Mouse (Mus musculus) spleen, adult 2 months (tissue): ENCODE data around the gene Mpdu1. TPM values are rescaled to one million over a fixed set of nuclear protein-coding genes. Genes with fewer than 3 reads are reported as not detected.
"Not testable (repeated sequence)": the region's sequence is repeated elsewhere in the genome, so short reads cannot be mapped to it uniquely, and the experiment has no call there.

Experiments
- DNase-seq, 2 experiments: peaks; one replicate each; pipeline versions ENCODE4 v3.0.0 to v3.0.0-alpha.2; 2012 to 2021; ENCODE audit warnings: low spot score in 2 of 2, low read depth in 1 of 2
- H3K27ac ChIP-seq: fragments of 200-500 bp; 2 replicates; pipeline ENCODE4 v1.5.1; 2012; ENCODE audit warnings: low read length, inconsistent platforms; ENCODE audit not compliant: insufficient read depth
- H3K27me3 ChIP-seq: fragments of 200-500 bp; 2 replicates; pipeline ENCODE4 v1.6.1; 2012; ENCODE audit warnings: mild to moderate bottlenecking, moderate library complexity, low read length, inconsistent platforms; ENCODE audit not compliant: control insufficient read depth, insufficient read depth
- H3K36me3 ChIP-seq: fragments of 200-500 bp; 2 replicates; pipeline ENCODE4 v1.6.1; 2012; ENCODE audit warnings: mild to moderate bottlenecking, low read length, inconsistent platforms; ENCODE audit not compliant: control insufficient read depth, insufficient read depth
- H3K4me1 ChIP-seq: fragments of 200-500 bp; 2 replicates; pipeline ENCODE4 v1.6.1; 2011; ENCODE audit warnings: inconsistent platforms; ENCODE audit not compliant: control insufficient read depth, insufficient read depth, insufficient read length
- H3K4me3 ChIP-seq: fragments of 200-500 bp; 2 replicates; pipeline ENCODE4 v1.5.1; 2011; ENCODE audit warnings: mild to moderate bottlenecking, inconsistent platforms; ENCODE audit not compliant: insufficient read depth, insufficient read length; ENCODE audit errors: extremely low read depth
- CTCF ChIP-seq: fragments of 200-500 bp; IDR thresholded peaks from 2 replicates; pipeline ENCODE4 v1.5.1; 2011; ENCODE audit warnings: mild to moderate bottlenecking, inconsistent platforms; ENCODE audit not compliant: insufficient read depth, insufficient read length, insufficient replicate concordance; ENCODE audit errors: extremely low read depth
- POLR2A ChIP-seq: fragments of 200-500 bp; IDR thresholded peaks from 2 replicates; pipeline ENCODE4 v1.6.1; 2011; ENCODE audit warnings: low read depth, low read length, inconsistent platforms
- WGBS: fragments of 180-500 bp; shearing (Covaris S2); methylation state at CpG from one replicate; pipeline ENCODE4 v1.1.7; 2018; 5-methylcytosine and 5-hydroxymethylcytosine counted together
- polyA plus RNA-seq: library from polyadenylated mRNA; depleted of rRNA; stranded (reverse); fragments of >200 nt; gene quantifications from 2 replicates; pipeline ENCODE4 v1.2.3, GENCODE M21; 2012

Gene Mpdu1
- polyA plus RNA-seq, 1 experiment: 63.6 TPM

DNA sequence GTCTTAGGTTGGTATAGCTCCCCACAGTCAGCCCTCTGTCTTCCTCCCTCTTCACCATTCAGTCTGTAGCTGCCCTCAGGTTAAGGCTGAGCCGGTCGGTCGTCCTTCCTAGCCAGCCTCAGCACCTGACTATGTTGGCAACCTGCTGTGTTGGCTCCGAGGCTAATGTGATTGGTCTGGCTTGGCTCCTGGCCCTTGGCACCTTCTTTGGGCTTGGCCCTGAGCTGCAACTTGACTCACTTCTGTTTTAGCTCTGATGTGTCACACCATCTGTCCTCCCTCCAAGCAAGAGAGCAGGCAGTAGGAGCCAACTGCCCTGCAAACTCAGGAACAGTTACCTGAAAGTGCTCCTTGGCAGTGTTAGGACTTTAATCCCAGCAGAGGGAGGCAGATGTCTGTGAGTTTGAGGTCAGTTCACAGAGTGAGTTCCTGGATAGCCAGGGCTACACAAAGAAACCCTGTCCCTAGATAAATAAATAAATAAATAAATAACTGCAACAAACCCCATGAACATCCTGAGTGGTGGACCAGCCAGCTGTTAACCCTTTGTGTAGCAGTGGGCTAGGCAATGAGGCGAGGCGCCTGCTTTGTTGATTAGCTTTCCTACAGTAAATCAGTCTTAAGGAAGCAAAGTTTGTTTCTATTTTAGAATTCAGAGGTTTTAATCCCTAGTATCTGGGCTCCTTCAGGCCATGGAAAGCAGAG lies 44.5 kb upstream of the Mpdu1 start:
- Histone ChIP-seq H3K4me1 (no peaks in the 10 kb centered on the region), H3K4me3 (no peak overlapping the region), H3K27ac (0 out of 2 replicates have a peak overlapping the region, but pooled peaks have one; percentile 12), H3K36me3 (no peaks in the 10 kb centered on the region), H3K27me3 (no peaks in the 10 kb centered on the region)
- TF ChIP-seq POLR2A (no peak), CTCF (no peak)
- WGBS: 79% methylated on average over 6 of the region's 6 CpGs
- no peak for DNase-seq

DNA sequence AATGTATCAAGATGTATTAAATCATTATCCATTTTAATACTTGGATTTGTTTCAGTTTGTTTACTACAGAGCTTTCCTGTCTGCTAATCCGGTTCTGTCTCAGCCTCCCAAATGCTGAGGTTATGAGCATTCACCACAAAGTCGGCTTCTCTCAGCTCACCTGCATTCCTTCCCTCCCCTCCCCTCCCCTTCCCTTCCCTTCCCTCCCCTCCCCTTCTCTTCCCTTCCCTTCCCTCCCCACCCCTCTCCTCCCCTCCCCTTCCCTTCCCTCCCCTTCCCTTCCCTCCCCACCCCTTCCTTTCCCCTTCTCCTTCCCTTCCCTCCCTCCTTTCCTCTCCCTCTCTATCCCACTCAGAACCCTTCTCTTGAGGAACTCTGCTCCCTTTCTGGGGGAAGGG lies 42.2 kb upstream of the Mpdu1 start:
- Histone ChIP-seq H3K4me3 (no peak overlapping the region), H3K36me3 (no peaks in the 10 kb centered on the region), H3K4me1 (no peaks in the 10 kb centered on the region), H3K27ac (no peak overlapping the region), H3K27me3 (no peaks in the 10 kb centered on the region)
- TF ChIP-seq POLR2A (no peak), CTCF (no peak)
- DNase-seq: no peak
- 32% methylated on average over 2 of the region's 2 CpGs for WGBS

DNA sequence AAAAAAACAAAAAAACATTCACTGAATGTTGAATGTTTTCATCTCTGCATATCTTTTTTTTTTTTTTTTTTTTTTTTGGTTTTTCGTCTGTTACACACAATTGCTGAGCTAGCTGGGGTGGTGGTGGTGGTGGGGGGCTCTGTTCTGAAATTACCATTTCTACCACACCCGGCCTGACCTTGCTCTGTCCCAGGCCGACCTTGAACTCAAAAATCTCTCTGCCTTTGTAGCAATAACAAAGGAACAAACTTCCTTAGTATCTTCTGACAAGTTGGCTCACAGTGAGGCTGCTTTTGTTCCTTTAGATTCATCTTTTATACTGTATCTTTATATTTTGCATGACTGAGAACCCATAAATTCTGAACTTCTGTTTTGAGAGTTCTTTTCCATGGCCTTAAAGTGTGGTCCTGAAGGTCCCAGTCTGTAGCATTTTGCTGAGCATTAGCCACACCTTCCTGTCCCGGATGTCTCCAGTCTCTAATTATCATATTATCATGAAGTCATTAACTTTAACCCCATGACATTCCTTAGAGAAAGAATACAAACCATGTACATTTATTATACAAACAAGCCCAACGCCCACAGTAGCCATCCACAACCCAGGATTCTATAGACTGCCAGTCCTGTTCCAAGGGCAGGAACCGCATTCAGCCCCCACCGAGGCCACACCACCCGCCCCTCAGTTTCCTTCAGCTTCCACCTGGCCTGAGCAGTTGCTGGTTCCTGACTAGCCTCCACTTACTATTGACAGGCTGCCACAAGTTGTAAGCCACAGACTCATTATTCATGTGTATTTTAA lies 41.6 kb upstream of the Mpdu1 start:
- 68% methylated on average over 8 of the region's 8 CpGs for WGBS
- Histone ChIP-seq H3K4me3 (no peak overlapping the region), H3K36me3 (no peaks in the 10 kb centered on the region), H3K27ac (no peak overlapping the region), H3K27me3 (no peaks in the 10 kb centered on the region), H3K4me1 (no peaks in the 10 kb centered on the region)
- no peak for DNase-seq
- TF ChIP-seq POLR2A: no peak
- TF ChIP-seq CTCF: no peak

DNA sequence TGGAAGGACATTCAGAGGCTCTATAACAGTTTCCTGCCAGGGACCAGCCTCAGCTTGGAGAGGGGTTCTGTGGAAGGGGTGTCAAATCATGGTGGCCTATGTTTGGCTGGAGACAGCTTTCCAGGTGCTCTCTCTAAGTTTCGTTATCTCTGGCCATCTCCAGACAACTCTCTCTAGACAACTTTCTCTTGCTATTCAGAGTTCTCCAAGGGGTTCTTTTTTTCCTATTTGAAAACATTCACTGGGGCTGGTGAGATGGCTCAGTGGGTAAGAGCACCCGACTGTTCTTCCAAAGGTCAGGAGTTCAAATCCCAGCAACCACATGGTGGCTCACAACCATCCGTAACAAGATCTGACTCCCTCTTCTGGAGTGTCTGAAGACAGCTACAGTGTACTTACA lies 40.9 kb upstream of the Mpdu1 start:
- H3K27me3 ChIP-seq, H3K36me3 ChIP-seq, DNase-seq, H3K27ac ChIP-seq, H3K4me3 ChIP-seq, H3K4me1 ChIP-seq: not testable (repeated sequence)
- WGBS: 86% methylated on average over 3 of the region's 3 CpGs

DNA sequence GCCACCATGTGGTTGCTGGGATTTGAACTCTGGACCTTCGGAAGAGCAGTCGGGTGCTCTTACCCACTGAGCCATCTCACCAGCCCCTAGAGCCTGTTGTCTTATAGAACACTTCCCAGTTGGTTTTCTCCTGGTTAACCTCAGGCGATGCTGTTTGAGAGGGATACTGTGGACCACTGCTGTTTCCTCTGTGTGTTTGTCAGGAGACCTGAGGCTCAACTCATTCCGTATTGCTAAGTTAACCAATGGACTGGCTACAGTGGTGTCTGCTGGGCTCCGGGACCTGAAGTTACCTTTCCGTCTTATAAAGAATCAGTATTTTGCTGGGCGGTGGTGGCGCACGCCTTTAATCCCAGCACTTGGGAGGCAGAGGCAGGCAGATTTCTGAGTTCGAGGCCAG lies 40.4 kb upstream of the Mpdu1 start:
- not testable (repeated sequence) for H3K4me1 ChIP-seq, H3K4me3 ChIP-seq, DNase-seq, H3K27me3 ChIP-seq, H3K27ac ChIP-seq, H3K36me3 ChIP-seq
- WGBS: 96% methylated on average over 10 of the region's 10 CpGs

DNA sequence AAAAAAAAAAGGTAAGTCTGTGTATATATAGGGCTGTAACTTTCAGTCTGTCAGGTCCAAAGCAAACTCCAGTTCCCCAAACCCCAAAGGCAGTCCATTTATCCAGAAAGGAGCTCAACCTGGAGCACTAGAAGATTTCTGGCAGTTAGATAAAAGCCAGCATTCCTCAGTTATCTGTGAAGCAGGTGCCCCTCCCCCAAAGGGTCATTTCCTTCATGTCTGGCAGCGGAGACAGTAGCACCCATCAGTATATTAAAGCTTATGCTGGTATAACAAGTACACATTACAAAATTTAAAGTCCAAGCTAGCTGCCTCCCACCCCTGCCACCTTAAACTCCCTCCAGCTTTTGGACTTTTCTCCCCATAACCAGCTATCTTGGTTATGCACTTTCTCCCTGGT lies 37.2 kb upstream of the Mpdu1 start:
- TF ChIP-seq CTCF (no peak), POLR2A (no peak)
- Histone ChIP-seq H3K4me3 (no peak overlapping the region), H3K27ac (no peak overlapping the region), H3K36me3 (no peaks in the 10 kb centered on the region), H3K4me1 (peaks cover 3% of the 10 kb centered on the region), H3K27me3 (peaks cover 7% of the 10 kb centered on the region)
- DNase-seq: no peak
- WGBS: 84% methylated on average over 1 of the region's 1 CpGs

DNA sequence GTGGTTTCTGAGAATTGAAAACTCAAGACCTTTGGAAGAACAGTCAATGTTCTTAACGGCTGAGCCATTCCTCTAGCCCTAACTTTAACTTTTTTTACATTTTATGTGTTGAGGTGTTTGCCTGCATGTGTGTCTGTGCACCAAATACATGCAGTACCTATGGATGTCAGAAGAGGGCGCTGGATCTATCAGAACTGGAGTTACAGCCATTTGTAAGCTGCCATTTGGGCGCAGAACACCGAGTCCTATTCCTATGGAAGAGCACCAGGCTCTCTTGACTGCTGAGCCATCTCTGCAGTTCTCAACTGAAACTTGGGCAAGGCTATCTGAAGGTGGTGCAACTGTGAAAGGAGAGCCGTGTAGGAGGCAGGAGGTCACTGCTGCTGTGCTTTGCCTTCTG lies 36.1 kb upstream of the Mpdu1 start:
- TF ChIP-seq POLR2A (no peak), CTCF (no peak)
- Histone ChIP-seq H3K4me3 (no peak overlapping the region), H3K27ac (no peak overlapping the region), H3K36me3 (no peaks in the 10 kb centered on the region), H3K27me3 (peaks cover 7% of the 10 kb centered on the region), H3K4me1 (peaks cover 3% of the 10 kb centered on the region)
- no peak for DNase-seq
- 77% methylated on average over 5 of the region's 5 CpGs for WGBS
